Mouse (Mus musculus) central nervous system, embryonic 14 days (tissue): ENCODE results near the gene 4833423E24Rik. TPM values are rescaled to one million over a fixed set of nuclear protein-coding genes. Genes with fewer than 3 reads are reported as not detected.

Source experiments
- polyA plus RNA-seq: library from polyadenylated mRNA; depleted of rRNA; stranded (reverse); fragments of >200 nt; gene quantifications from 2 replicates; pipeline ENCODE4 v1.2.3, GENCODE M21; 2012; rRNA removed

4833423E24Rik gene
- 0.07 and 0.44 TPM in 2 replicates for polyA plus RNA-seq

DNA sequence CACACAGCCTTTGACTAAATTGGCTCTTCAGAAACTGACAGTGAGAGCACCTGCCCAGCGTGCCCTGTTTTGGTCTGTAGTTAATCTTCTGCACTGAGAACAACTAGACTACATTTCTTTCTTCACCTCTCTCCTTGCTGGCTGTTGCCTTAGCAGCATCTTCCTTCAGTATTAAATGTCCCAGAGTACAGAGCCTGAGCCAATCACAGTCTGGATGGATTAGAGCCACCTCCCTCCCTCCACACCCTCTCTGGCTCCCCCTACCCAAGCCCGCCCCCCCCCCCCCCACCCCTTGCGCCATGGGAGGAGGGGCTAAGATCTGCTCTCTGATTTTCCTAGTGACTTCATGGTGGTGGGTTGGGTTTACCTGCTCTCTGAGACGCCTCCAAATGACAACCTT lies at the start of gene 4833423E24Rik:
Gene 4833423E24Rik, minus strand, starts transcription at position 146 of the 400 bp plus-strand sequence.

DNA sequence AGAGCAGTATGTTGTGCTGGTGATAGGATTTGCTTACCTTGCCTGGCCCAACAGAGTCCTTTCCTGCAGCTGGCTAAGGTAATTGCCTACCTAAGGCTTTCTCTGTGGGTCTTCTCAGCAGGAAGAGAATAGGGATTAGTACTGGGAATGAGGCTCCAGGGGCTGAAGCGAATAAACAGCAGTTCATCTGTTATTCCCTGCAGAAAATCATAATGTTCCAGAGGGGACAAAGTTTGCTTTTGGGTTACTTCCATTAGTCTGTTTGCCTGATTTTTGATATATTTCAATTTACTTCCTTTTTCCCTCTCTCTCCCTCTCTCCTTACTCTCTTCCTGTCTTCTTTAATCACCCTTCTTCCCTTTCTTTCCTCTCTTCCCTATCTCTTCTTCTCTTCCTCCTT lies 75.3 kb downstream of the 4833423E24Rik start, which contains the start of gene Olfr995:
Gene Olfr995, minus strand, starts transcription at position 101 of the 400 bp plus-strand sequence.

DNA sequence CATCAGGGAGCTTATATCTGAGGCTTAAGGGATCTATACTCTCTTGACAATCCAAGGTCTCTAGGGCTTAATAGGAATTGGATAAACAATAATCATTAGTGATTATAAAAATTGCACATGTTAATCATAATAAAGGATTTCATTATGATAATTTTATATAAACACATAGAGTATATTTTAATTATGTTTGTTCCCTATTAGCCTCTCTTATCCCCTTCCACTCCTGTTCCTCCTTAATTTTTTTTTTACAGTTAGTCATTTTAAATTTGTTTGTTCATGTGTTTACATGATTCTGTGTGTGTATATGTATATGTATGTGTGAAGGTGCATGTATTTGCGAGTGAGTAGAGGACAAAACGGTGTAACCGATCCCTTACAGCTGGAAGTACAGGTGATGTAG lies 82.5 kb downstream of the 4833423E24Rik start, which contains the start of gene Olfr994:
Gene Olfr994, minus strand, starts transcription at position 101 of the 400 bp plus-strand sequence.

Other genes starting within 250 kb of the 4833423E24Rik start
- gene Olfr987, start 179.7 kb downstream of the 4833423E24Rik start, polyA plus RNA-seq: not detected in 2 replicates
- gene Olfr988, start 155.8 kb downstream of the 4833423E24Rik start, polyA plus RNA-seq: not detected in 2 replicates
- gene Olfr992, start 109.6 kb downstream of the 4833423E24Rik start, polyA plus RNA-seq: not detected in 2 replicates
- gene Olfr993, start 104.1 kb downstream of the 4833423E24Rik start, polyA plus RNA-seq: not detected in 2 replicates
- gene Olfr994, start 82.6 kb downstream of the 4833423E24Rik start, polyA plus RNA-seq: not detected in 2 replicates
- gene Olfr995, start 75.4 kb downstream of the 4833423E24Rik start, polyA plus RNA-seq: not detected in 2 replicates
- gene Olfr996, start 60.2 kb upstream of the 4833423E24Rik start, polyA plus RNA-seq: not detected in 2 replicates
- gene Olfr998, start 69.9 kb upstream of the 4833423E24Rik start, polyA plus RNA-seq: not detected in 2 replicates
- not detected in 2 replicates for gene Olfr1000, start 92.9 kb upstream of the 4833423E24Rik start, polyA plus RNA-seq
- not detected in 2 replicates for gene Olfr1002, start 131.7 kb upstream of the 4833423E24Rik start, polyA plus RNA-seq
- gene Olfr154, start 145.4 kb upstream of the 4833423E24Rik start, polyA plus RNA-seq: not detected in 2 replicates
- gene Olfr1006, start 159.7 kb upstream of the 4833423E24Rik start, polyA plus RNA-seq: not detected in 2 replicates
- not detected in 2 replicates for gene Olfr1008, start 170.4 kb upstream of the 4833423E24Rik start, polyA plus RNA-seq
- not detected in 2 replicates for gene Olfr1009, start 196.4 kb upstream of the 4833423E24Rik start, polyA plus RNA-seq
- gene Olfr1012, start 243.7 kb upstream of the 4833423E24Rik start, polyA plus RNA-seq: not detected in 2 replicates
- gene Olfr1013, start 248.1 kb upstream of the 4833423E24Rik start, polyA plus RNA-seq: not detected in 2 replicates